Mouse (Mus musculus): ENCODE results near the gene Bcl2l12.

GRCm38 (mm10) chr7:44985595-44986191 lies 12.8 kb downstream of the Bcl2l12 start:
- TF ChIP-seq CTCF (conservative IDR thresholded peaks at IDR 0.05; ENCODE audit: low read length) (0 out of 2 replicates have a peak, but pooled peaks have one; percentile 15), POU5F1 (IDR thresholded peaks at IDR 0.05; ENCODE audit: borderline replicate concordance, low read length) (no peak)
